Mouse (Mus musculus) mouse trophoblast stem cell (cell line): Measurements from ENCODE around the gene Entpd7.

Source experiments
- in situ Hi-C, 2 experiments: fragments of 300-500 bp; cut with MseI, MboI; formaldehyde crosslinking; loops; 2 replicates in 1 of 2; 3 replicates in 1 of 2; pipeline ENCODE4 v1.15.1; 2025

The Entpd7 gene

DNA sequence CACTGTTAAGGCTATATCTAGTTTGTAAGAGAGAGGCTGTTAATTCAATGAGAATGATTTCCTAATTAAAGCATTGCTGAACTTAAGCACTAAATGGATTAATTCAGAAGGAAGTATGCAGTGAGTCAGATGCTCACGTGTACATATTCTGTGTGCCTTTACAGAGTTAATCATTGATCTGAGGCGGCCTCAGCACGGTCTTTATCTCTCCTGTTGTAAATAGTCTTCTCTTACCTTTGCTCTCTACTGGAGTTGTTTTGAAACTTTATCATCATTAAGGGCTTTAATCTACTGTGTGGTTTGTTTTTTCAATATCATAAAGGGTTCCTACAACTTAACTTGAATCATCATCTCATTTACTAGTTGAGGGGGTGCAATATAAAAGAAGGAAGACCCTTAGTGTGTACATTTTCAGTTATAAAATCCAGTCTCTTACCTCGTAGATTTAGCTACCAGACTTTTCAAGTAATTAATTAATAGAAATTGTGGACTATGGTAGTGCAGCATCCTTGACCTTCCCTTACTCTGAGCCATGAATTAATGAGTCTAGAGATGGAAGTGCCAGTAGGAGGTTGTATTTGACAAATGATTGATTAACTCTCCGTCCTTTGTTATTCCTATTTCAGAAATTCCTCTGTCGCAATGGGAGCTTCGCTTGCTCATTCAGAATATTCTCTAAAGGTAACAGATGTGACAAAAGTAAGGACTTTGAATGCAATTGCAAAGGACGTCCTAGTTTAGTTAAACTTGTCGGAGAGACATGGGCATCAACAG, 78.3 kb downstream of the Entpd7 start:
- in situ Hi-C loops, result no loop called here

DNA sequence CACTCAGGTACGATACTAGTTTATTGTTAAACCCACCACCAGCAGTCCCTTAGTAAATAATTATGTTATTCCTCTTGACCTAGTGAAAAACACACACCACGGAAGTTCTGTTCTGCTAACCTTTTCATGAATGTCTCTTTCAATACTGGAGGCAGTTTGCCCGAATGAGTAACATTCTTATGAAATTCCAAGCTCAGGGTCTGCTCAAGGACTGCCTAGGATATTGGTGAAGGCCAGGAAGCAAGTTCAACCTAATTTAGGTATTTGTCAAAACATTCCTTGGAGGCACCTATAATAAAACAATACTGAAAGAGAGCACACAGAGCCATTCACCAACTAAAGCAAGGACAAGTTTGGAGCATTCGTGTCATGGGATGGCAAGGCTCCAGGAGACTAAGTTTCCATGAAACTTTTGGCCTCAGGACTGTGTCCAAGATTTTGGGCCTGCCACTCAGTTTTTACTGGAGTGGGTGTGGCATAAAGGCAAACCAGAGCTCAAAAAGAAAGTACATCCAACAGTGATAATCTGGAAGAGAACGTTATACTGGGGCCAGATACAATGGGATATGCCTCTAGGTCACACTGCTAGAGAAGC, 80.0 kb downstream of the Entpd7 start:
- in situ Hi-C loops, result no loop called here

DNA sequence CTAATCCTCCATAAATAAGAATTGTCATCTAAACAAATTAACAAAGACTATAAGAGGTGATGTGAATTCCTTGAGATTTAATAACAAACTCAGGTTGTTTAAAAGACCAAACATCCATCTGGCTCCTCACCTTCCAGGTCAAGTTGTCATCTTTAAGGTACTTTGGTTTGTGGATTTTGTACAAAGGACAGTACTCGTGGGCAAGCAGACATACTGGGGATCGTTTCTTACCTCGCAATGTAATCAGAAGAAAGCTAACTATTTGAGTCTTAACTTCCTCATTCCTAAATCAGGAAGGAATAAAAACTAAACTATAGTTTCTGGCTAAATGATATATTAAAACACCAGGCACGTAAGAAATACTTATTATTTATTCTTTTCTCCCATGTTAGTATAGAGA, 81.1 kb downstream of the Entpd7 start:
- in situ Hi-C loops, result no loop called here

DNA sequence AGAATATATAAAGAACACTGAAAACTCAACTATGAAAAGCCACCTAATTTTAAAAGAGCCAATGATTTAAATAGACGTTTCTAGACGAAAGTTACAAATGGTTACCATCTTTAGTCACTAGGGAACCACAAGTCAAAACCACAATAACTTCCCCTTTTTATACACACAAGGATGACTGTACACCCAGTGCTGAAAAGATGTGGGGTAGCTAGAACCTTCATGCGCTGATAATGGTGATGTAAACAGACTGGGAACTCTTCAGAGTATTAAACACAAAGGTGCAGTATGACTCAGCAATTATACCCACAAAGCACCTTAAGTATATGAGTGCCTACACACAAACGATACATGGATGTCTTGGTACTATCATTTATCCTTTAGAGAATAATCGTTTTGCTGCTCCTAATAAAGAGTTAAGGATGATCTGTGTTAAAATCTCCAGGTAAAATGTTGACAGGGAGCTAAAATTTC, 82.1 kb downstream of the Entpd7 start:
- in situ Hi-C loops, result no loop called here

DNA sequence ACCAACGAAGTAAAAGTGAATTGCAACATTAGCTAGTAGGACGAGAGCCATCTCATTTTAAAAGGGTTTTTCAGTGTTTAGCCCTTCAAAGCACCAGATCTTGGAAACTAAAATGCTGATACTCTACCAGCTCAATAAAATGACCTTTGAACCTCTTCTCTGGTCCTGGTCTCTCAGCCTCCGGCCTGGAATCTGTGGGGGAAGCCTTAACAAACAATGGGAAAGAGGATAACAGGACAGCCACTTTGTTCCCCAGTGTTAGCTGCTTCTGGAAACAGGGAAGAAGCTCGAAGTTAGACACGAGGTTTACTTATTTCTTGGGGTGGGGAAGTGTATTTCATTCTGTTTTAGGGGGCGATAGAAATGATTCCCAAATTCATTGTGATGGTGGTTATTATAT, 82.8 kb downstream of the Entpd7 start:
- in situ Hi-C loops, result no loop called here

DNA sequence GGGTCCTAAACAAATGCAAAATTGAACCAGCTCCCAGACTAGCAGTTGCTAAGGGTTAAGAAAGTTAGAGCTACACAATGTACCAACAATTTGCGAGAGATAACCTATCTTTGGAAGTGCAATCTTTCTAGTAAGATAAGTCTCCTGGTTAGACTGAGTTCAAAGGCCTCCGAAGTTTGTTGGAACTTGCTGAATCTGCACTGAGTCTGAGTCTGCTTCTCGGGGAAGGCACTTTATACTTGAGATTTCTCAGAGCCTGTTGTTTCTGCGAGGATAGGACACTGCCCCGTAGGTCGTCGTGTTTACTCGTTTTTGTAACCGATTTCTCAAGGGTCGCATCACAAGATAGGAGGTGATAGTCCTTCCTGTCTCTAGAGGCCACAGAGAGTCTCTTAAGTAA, 86.0 kb downstream of the Entpd7 start:
- in situ Hi-C loops, result no loop called here

DNA sequence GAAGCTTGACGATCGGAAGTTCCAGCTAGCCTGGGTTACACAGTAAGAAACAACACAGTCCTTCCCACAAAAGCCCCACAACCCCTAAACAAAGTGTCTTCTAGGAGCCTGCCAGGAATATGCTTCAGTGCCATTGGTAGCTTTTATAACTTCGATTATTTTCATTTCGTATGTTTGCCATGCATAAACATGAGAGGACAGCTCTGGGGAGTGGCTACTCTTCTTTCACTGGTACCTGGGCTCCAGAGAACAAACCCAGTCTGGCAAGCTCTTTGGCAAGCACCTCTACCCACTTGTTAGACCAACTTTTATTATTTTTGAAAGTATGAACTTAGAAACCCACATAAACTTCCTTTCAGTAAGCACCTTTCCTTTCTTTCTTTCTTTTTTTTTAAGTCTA, 87.1 kb downstream of the Entpd7 start:
- in situ Hi-C loops, result no loop called here

DNA sequence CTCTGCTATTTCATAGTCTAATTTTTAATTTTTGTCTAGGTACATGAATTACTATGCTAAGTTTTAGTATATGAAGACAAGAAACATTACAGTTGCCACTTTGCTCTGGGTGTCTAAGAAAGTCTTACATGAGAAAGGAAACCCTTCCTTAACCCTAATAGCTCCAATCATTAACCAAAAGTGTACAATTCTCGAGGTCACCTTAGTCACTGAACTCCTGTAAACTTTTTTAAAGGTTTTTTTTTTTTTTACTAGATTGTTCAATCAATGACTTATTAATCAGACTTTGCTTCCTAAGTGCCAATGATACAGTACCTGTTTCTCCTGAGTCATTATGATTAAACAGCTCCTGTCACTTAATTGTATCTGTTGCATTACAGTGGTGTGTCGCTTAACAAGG, 87.8 kb downstream of the Entpd7 start:
- in situ Hi-C loops, result no loop called here

DNA sequence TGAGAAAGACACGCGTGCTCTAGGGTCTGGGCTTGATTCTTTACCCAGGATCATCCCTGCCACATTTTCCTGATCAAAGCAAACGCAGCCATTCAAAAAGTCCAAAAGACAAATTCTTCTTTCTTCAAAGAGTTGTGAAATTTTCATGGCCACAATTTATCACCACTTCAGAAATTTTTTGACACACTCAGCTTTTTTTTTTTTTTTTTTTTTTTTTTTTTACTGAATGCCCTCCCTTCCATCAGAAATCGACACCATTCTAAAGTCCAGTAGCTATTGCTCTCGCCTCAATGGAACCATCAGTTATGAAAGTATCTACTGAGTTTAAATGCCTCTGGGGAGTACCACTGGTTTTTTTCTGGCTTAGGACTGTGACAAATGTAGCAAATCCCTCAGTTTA, 90.9 kb downstream of the Entpd7 start:
- in situ Hi-C loops, result no loop called here

DNA sequence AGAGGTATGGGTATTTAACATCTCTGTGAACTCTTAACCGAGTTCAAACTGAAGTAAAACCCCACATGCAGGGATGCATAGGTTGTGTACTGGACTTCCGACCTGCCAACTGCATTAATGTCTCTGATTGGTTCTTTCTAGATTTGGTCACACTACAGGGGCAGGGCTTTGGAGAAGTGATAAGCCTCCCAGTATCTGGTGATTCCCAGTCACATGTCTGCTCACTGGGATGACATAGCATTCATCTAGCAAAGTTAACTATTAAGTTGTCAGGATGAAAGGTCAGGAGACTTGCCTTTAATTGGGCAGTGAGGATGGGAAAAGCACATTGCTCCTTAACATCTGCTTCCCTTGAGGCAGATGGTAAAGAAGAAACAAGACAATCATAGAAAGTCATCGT, 92.5 kb downstream of the Entpd7 start, which contains the start of gene Abcc2:
Gene Abcc2, plus strand, starts transcription at position 213 of the 400 bp plus-strand sequence.
- in situ Hi-C loops, result no loop called here
